Mouse (Mus musculus): Measurements from ENCODE around the gene Arpc3.
"Not testable (repeated sequence)": the region's sequence is repeated elsewhere in the genome, so short reads cannot be mapped to it uniquely, and the experiment has no call there.

Gene Arpc3

DNA sequence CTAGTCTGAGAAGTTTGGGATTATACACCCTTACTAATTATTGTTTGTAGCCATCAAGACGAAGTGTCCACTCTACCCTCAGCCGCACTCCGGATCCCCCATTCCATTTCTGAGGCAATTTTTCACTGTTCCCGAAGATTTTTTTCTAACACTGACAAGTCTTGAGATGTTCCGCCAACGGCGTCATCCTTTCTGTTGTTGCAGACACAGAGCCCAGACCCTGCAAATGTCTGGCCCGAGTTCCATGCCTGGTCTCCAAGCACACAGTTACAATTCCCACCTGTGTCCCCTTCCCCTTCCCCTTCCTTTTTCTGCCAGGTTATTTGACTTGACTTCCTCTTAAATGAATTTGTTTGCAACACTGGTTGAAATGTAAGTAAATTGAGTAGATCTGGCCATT, 8.2 kb downstream of the Arpc3 start:
- DNase-seq (ENCODE audit: low spot score in 2 of 2): no peak

DNA sequence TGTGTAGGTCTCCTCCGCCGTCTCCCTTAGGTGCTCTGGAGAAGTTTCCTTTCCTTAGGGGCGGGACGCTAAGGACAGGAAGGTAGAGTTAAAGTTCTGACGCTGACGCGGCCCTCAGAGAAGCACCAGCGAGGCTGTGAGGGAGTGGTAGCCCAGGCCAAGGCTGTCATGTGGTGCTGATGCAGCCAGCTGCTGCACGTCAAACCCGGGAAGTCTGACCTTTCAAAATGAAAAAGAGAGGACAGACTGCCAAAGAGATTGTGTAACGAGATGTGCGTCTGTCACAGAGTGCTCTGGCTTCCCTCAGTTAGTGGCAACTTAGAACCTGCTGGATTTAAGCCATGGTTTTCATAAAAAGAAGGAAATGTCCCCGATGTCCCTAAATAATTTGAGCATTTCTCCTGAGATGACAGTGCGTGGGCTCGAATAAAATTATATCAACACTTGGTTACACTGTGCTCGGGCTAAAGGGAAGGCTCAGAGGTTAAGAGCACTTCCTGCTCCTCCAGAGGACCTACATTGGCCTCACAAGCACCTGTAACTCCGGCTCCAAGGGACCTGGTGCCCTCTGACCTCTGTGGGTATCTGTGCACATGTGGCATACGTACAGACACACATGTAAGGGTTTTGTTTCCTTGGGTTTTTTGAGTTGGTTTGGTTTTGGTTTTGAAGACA, 9.1 kb downstream of the Arpc3 start:
- DNase-seq (ENCODE audit: low spot score in 2 of 2): peak in 1 of 2 experiments; percentile 48

GRCm38 (mm10) chr5:122401303-122401640, 9.6 kb downstream of the Arpc3 start:
- peak; percentile 78 to 83 for DNase-seq (ENCODE audit: low spot score in 2 of 2)

GRCm38 (mm10) chr5:122402160-122402559, 10.5 kb downstream of the Arpc3 start:
- no peak for DNase-seq (ENCODE audit: low spot score in 2 of 2)

DNA sequence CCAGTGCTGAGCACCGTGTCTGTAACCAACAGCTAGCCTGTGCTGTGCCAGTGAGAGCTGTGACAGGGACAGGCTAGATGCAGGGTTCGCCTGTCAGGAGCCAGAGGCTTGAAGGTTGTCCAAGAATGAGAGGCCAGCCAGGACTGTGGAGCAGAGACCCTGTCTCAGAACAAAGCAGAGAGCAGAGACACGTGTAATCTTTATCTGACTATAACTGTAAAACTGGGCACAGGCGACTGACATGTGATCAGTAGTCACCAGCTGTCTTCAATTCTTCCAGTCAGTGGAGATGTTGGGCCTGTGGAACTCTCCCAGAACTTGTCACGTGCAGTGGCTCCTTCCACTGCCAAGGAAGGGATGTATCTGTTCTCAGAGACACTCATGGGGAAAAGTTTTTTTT, 11.1 kb downstream of the Arpc3 start:
- DNase-seq (ENCODE audit: low spot score in 2 of 2): peak; percentile 34 to 49

- DNase-seq (ENCODE audit: low spot score in 2 of 2): no peak
Measured at GRCm38 (mm10) chr5:122403362-122403761, 11.7 kb downstream of the Arpc3 start.

- DNase-seq (ENCODE audit: low spot score in 2 of 2): no peak
Measured at GRCm38 (mm10) chr5:122405537-122405936, 13.9 kb downstream of the Arpc3 start.

DNA sequence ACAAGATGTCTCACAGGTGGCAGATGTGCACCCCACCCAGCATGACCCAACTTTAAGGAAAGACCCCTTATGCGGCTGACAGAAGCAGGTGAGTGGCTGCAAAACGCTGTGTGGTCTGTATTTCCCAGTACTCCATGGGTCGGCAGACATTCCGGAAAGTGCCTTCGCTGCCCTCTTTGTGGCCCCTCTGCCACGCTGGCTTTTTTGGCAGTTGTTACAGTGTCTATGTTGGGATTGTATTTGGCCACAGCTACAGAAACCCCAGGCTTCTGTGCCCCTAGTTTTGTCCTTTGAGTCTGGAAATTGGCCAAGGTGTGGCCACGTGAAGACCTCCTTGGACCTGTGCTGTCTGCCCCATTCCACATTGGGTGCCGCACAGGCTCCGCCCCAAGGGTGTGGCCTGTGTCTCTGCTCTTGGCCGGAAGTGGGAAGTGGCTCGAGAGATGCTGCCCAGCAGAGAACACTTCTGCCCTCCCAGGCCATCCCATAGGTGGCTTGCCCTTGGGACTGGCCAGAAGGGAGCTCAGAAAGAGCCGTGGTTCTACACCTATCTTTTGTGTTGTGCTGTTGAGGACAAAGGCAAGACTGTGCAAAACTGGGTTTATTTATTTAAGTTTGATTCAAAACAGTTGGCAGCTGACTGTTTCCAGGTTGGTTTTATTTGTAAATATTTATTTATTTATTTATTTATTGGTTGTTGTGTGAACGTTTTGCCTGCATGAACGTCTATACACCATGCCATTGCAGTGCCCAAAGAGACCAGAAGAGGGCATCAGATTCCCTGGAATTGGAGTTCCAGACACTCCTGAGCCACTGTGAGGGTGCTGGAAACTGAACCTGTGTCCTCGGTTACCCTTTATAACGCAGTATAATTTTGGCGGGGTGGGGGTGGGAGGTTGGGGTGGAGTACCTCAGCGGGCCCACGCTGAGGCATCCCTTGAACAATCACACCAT, 18.3 kb downstream of the Arpc3 start:
- DNase-seq (ENCODE audit: low spot score in 2 of 2): no peak

DNA sequence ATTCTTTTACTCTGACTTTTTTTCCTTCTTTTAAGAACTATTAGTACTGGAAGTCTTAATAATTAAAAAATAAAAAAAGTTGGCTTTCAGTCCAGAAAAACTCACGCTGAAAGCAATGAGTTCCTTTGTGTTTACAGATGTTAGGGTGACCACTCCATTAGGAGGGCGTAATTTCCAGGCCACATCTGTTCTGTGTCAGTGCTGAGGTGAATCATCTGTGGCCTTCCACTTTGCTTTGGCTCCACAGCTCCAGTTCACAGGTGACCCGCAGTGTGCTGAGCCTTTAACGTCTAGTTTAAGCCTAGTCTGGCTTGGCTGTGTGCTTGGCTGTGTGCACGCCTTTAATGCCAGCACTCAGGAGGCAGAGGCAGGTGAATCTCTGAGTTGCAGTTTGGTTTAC, 20.2 kb downstream of the Arpc3 start:
- DNase-seq (ENCODE audit: low spot score in 2 of 2): no peak

GRCm38 (mm10) chr5:122412826-122413225, 21.1 kb downstream of the Arpc3 start:
- DNase-seq (ENCODE audit: low spot score in 2 of 2): no peak

GRCm38 (mm10) chr5:122414351-122414750, 22.7 kb downstream of the Arpc3 start:
- DNase-seq (ENCODE audit: low spot score in 2 of 2): no peak

DNA sequence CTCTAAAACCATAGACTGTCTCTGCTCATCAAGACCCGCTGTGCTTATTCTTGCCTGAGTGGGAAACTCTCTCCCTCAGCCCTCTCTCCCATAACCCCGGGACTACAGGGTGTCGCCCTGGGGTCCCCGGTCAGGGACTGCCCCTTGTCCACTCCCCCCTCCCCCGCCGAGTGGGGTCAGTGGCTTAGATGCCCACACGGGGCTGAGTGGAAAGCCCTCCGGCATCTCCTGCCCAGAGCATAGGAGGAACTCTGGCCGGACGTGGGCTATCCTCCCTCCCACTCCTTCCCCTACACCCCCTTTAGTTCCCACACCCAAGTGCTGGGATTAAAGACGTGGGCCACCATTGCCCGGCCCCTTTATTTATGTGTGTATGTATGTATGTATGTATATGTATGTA, 23.8 kb downstream of the Arpc3 start:
- DNase-seq (ENCODE audit: low spot score in 2 of 2): no peak

DNA sequence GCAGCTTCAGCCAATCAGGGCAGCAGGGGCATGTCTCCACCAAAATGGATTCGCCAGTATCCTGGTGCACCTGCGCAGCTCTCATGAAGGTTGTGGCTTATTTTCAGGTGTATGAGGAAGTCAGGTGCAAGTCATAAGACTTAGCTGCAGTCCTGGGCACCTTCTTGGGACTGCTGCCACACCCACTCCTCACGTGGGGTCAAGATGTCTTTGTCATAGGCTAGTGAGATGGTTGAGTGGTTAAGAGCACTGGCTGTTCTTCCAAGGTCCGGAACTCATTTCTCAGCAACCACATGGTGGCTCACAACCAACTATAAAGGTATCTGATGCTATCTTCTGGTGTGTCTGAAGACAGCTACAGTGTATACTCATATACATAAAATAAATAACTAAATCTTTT, 29.0 kb downstream of the Arpc3 start:
- DNase-seq (ENCODE audit: low spot score in 2 of 2): not testable (repeated sequence)

DNA sequence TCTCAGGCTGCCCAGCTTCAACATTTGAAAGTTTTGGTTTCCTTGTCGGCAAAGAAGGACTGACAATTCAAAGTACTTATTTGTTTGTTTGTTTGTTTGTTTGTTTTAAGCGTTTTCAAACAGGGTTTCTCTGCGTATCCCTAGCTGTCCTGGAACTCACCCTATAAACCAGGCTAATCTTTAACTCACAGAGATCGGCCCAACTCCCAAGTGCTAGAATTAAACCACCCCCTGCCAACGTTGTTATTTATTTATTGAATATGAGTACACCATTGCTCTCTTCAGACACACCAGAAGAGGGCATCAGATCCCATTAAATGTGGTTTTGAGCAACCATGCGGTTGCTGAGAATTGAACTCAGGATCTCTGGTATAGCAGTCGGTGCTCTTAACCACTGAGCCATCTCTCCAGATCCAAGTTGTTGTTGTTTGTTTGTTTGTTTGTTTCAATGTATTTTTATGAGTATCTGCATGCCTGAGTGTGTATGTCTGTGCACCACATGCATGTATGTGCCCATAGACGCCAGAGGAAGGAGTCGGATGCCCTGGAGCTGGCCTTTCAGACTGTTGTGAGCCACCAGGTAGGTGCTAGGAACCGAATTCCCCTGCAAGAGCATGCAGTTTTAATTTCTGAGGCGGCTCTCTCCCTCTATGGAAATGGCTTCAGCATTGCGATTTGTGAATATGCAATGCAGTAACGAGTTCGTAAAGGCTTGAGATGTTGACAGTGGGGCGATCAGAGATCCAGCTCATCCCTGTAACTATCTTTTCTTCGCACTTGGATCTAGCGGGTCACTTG, 29.8 kb downstream of the Arpc3 start, which contains the start of gene Anapc7:
Anapc7 (plus strand) TSS at position 423 of the 798 bp plus-strand sequence.
- no peak for DNase-seq (ENCODE audit: low spot score in 2 of 2)

DNA sequence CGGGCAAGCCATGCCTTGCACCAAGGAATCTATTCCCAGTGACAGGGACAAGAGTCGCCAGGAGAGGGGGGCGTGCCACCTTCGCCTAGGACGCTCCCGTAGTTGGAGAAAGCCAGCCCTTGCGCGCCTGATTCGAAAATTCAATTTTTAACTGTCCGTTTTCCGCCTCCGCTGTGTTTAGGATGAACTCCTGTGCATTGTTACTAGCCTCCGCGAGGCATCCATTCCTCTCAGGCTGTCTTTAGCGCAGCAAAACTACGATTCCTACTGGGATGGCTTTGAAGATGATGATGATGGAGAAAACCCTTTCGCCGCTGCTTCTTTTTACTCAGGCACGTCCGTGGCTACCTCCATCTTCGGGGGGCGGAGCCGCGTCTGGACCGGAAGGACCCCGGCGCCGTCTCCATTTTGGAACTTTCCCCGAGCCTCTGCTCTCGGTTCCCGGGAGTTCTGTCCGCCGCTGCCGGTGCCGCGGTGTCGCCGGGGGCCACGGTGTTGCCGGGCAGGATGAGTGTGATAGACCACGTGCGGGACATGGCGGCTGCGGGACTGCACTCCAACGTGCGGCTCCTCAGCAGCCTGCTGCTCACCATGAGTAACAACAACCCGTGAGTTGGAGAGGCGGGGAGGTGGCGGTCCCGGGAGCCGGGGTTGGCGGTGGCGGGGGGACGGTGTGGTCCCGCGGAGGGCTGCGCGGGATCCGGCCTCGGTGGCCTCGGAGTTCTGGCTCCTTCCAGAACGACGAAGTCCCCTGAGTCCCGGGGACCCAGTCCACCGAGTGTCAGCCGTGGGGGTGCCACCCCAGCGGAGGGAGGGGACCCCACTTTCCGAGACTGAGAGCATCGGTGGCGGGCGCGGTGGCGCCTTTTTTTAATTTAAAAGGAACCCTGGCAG, 30.6 kb downstream of the Arpc3 start:
- DNase-seq (ENCODE audit: low spot score in 2 of 2): peak; percentile 92 to 94

GRCm38 (mm10) chr5:122423083-122423482, 31.4 kb downstream of the Arpc3 start:
- no peak for DNase-seq (ENCODE audit: low spot score in 2 of 2)

DNA sequence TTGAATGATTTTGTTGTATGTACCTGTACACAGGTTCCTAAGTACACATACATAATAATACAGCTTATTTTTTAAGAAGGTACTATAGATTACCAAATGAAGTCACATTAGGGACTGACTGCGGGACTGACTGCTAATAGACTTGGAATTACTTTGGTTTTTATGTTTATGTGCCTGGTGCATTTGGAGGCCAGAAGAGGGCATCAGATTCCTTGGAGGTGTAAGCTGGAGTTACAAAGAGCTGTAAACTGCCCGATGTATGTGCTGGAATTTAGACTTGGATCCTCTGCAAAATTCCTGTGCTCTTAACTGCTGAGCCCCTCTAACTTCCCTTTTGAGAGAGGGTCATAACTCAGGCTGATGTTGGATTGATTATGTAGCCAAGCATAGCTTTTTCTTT, 33.9 kb downstream of the Arpc3 start:
- no peak for DNase-seq (ENCODE audit: low spot score in 2 of 2)

DNA sequence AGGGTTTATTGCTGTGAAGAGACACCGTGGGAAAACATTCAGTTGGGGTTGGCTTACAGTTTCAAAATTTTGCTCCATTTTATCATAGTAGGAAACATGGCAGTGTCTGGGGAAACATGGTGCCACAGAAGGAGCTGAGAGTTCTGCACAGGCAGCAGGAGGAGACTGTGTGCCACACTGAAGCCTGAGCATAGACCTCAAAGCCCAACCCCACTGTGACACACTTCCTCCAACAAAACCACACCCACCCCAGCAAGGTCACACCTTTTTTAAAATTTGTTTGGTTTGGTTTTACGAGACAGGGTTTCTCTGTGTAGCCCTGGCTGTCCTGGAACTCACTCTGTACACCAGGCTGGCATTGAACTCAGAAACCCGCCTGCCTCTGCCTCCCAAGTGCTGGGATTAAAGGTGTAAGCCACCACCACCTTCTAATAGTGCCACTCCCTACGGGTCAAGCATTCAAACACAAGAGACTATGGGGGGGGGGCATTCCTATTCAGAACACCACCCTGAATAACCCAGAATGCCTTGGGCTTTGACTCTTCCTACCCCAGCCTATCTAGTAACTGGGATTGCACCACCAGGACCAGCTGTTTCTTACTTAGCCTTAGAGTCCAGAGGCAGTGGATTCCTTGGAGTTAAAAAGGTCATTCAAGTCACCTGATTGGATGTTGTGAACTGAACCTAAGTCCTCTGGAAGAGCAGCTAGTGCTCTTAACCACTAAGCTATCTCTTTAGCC, 38.5 kb downstream of the Arpc3 start:
- DNase-seq (ENCODE audit: low spot score in 2 of 2): no peak

GRCm38 (mm10) chr5:122431221-122431620, 39.5 kb downstream of the Arpc3 start:
- no peak for DNase-seq (ENCODE audit: low spot score in 2 of 2)

DNA sequence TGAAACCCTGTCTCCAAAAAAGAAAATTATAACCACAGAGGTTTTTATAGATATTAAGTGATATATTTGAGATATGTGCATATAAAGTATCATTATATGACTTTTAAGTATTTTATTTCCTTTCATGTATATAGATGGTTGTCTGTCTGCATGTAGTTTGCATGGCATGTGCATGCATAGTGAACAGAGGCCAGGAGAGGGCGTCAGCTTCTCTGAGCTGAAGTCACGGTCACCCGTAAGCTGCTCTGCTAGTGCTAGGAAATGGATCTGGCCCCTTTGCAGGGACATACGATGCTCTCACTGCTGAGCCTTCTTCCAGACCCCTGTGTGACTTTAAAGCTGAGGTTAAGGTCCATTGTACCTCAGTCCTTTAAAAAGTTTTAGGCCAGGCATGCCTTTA, 42.9 kb downstream of the Arpc3 start:
- no peak for DNase-seq (ENCODE audit: low spot score in 2 of 2)

All from right cerebral cortex, adult 2 months (tissue).